Mouse (Mus musculus) myocyte (in vitro differentiated cells): ENCODE results near the gene Ier3.

ENCODE experiments used
- CEBPB ChIP-seq: IDR thresholded peaks from 2 replicates; pipeline ENCODE4 v1.6.1; 2011; ENCODE audit warnings: mild to moderate bottlenecking, moderate library complexity; ENCODE audit not compliant: poor library complexity, insufficient read depth, severe bottlenecking
- E2F4 ChIP-seq: IDR thresholded peaks from one replicate; pipeline ENCODE4 v1.6.1; 2011; ENCODE audit warnings: mild to moderate bottlenecking, control low read depth, moderate library complexity; ENCODE audit not compliant: insufficient read depth
- MAX ChIP-seq: IDR thresholded peaks from one replicate; pipeline ENCODE4 v1.6.1; 2011; ENCODE audit warnings: low read depth, mild to moderate bottlenecking, control low read depth
- MYOD1 ChIP-seq, 3 experiments: IDR thresholded peaks; one replicate each; pipeline ENCODE4 v1.6.1; 2011; ENCODE audit warnings: control low read depth in 2 of 3, low read depth in 2 of 3, mild to moderate bottlenecking in 2 of 3, moderate library complexity in 1 of 3; ENCODE audit not compliant: insufficient read length in 2 of 3, control insufficient read depth in 1 of 3
- MYOG ChIP-seq, 3 experiments: IDR thresholded peaks; one replicate each; pipeline ENCODE4 v1.6.1; 2011; ENCODE audit warnings: control low read depth in 2 of 3, low read depth in 2 of 3, mild to moderate bottlenecking in 2 of 3; ENCODE audit not compliant: insufficient read length in 2 of 3, control insufficient read depth in 1 of 3, insufficient read depth in 1 of 3
- POLR2A ChIP-seq: IDR thresholded peaks from one replicate; pipeline ENCODE4 v1.6.1; 2011; ENCODE audit warnings: low read depth, mild to moderate bottlenecking, control low read depth, moderate library complexity; ENCODE audit not compliant: insufficient read length
- POLR2AphosphoS2 ChIP-seq: IDR thresholded peaks from one replicate; pipeline ENCODE4 v1.6.1; 2011; ENCODE audit warnings: low read depth, control low read depth; ENCODE audit not compliant: insufficient read length
- REST ChIP-seq: IDR thresholded peaks from one replicate; pipeline ENCODE4 v1.6.1; 2011; ENCODE audit warnings: mild to moderate bottlenecking, control low read depth, moderate library complexity; ENCODE audit not compliant: insufficient read depth, insufficient read length
- TCF12 ChIP-seq: IDR thresholded peaks from one replicate; pipeline ENCODE4 v1.6.1; 2011; ENCODE audit warnings: mild to moderate bottlenecking, control low read depth; ENCODE audit not compliant: poor library complexity, insufficient read depth, severe bottlenecking
- TCF3 ChIP-seq: IDR thresholded peaks from one replicate; pipeline ENCODE4 v1.6.1; 2011; ENCODE audit warnings: low read depth, control low read depth; ENCODE audit not compliant: insufficient read length
- USF1 ChIP-seq: IDR thresholded peaks from one replicate; pipeline ENCODE4 v1.6.1; 2011; ENCODE audit warnings: low read depth, mild to moderate bottlenecking, control low read depth, moderate library complexity

DNA sequence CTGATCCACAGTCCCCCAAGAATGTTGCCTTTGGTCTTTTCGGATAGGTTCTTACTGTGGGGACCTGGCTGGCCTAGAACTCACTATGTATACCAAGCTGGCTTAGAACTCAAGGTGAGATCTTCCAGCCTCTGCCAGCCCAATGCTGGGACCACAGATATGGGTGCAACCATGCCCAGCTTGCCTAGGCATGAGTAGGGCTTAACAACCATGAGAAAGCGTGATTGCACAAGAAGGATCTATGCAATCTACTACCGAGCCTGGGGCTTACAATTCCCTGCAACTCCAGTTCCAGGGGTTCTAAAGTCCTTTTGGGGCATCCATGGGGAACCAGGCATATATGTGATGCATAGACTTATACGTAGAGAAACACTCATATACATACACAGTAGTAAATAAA lies 30.6 kb upstream of the Ier3 start:
- TF ChIP-seq E2F4 (no peak), POLR2AphosphoS2 (no peak), TCF12 (no peak), POLR2A (no peak), MAX (no peak), CEBPB (no peak), USF1 (no peak), TCF3 (no peak), REST (no peak), MYOD1 (IDR thresholded peaks at IDR 0.05; ENCODE audit: control insufficient read depth in 1 of 3, insufficient read length in 2 of 3, low read depth in 2 of 3) (no peak), MYOG (IDR thresholded peaks at IDR 0.05; ENCODE audit: control insufficient read depth in 1 of 3, insufficient read depth in 1 of 3, insufficient read length in 2 of 3, low read depth in 2 of 3) (no peak)
